Mouse (Mus musculus) lung, embryonic 14.5 days (tissue): ENCODE results near the gene Hlf. TPM values are rescaled to one million over a fixed set of nuclear protein-coding genes. Genes with fewer than 3 reads are reported as not detected.

Experiments
- ATAC-seq: fragments of 200-750 bp; cut with Nextera tagmentation; 2 replicates; pipeline ENCODE4 v1.8.0; 2017; ENCODE audit warnings: mild to moderate bottlenecking, moderate TSS enrichment, moderate library complexity; ENCODE audit not compliant: insufficient read depth
- DNase-seq: peaks from one replicate; pipeline ENCODE4 v3.0.0-alpha.2; 2015
- H3K27ac ChIP-seq: fragments of 300-500 bp; sonication (generic); 2 replicates; pipeline ENCODE4 v1.5.1; 2014; ENCODE audit warnings: low read depth, mild to moderate bottlenecking, moderate library complexity
- H3K27me3 ChIP-seq: fragments of 300-500 bp; sonication (generic); 2 replicates; pipeline ENCODE4 v1.6.1; 2014; ENCODE audit warnings: low read length, control low read depth; ENCODE audit not compliant: insufficient read depth
- H3K36me3 ChIP-seq: fragments of 300-500 bp; sonication (generic); 2 replicates; pipeline ENCODE4 v1.6.1; 2014; ENCODE audit warnings: control low read depth; ENCODE audit not compliant: insufficient read depth
- H3K4me1 ChIP-seq: fragments of 300-500 bp; sonication (generic); 2 replicates; pipeline ENCODE4 v1.6.1; 2014; ENCODE audit warnings: antibody characterized with exemption, control low read depth; ENCODE audit not compliant: insufficient read depth
- H3K4me2 ChIP-seq: fragments of 300-500 bp; sonication (generic); 2 replicates; pipeline ENCODE4 v1.6.1; 2014; ENCODE audit warnings: mild to moderate bottlenecking
- H3K4me3 ChIP-seq: fragments of 300-500 bp; sonication (generic); 2 replicates; pipeline ENCODE4 v1.5.1; 2014; ENCODE audit warnings: low read depth, low read length
- H3K9ac ChIP-seq: fragments of 300-500 bp; sonication (generic); 2 replicates; pipeline ENCODE4 v1.6.1; 2014
- H3K9me3 ChIP-seq: fragments of 300-500 bp; sonication (generic); 2 replicates; pipeline ENCODE4 v1.6.1; 2016; ENCODE audit warnings: low read depth, low read length, control low read depth
- CTCF ChIP-seq: IDR thresholded peaks from 2 replicates; pipeline ENCODE4 v1.5.1; 2016; ENCODE audit warnings: antibody characterized with exemption, low read depth
- WGBS: fragments of 180-500 bp; shearing (Covaris S2); extraction: QIAGEN DNeasy Blood & Tissue Kit; methylation state at CpG from one replicate; pipeline ENCODE4 v1.1.7; 2014; 5-methylcytosine and 5-hydroxymethylcytosine counted together
- polyA plus RNA-seq: library from polyadenylated mRNA; unstranded; fragments of >200 nt; fragmentation: Nextera tagmentation; extraction: Ambion mirVana; gene quantifications from 2 replicates; pipeline ENCODE4 v1.2.1, GENCODE M21; 2014

Hlf gene
- polyA plus RNA-seq, 1 experiment from 2014 or later: 3.6 TPM

GRCm38 (mm10) chr11:90342267-90342666 lies 48.4 kb downstream of the Hlf start:
- no peaks in the 10 kb centered on the region for H3K9me3 ChIP-seq
- WGBS: 78% methylated on average over 5 of the region's 5 CpGs
- H3K4me1 ChIP-seq: no peaks in the 10 kb centered on the region
- H3K27me3 ChIP-seq: no peaks in the 10 kb centered on the region
- no peak for DNase-seq
- no peak overlapping the region for H3K9ac ChIP-seq
- H3K4me3 ChIP-seq: no peak overlapping the region
- H3K4me2 ChIP-seq: no peak overlapping the region
- no peak for TF ChIP-seq CTCF
- no peak overlapping the region for H3K27ac ChIP-seq
- no peak for ATAC-seq
- no peaks in the 10 kb centered on the region for H3K36me3 ChIP-seq

DNA sequence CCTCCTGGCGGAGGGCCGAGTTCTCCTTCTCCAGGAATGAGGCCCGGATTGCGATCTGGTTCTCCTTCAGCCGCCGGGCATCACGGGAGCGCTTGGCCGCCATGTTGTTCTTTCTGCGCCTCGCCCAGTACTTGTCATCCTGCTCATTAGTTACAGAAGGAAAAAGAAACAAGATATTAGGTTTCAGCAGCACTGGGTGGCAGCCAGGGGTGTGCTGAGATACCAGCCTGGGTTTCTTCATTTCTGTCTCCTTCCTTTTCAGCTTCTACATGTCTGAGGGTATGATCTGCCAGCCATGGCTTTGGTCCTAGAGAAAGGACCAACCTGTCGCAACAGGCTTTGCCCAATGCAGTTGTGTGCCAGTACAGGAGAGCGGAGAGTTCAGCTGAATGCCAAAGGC lies 49.9 kb downstream of the Hlf start:
- DNase-seq (no peak), ATAC-seq (no peak)
- WGBS: 96% methylated on average over 13 of the region's 13 CpGs
- Histone ChIP-seq H3K4me2 (no peak overlapping the region), H3K9ac (no peak overlapping the region), H3K4me1 (no peaks in the 10 kb centered on the region), H3K9me3 (no peaks in the 10 kb centered on the region), H3K4me3 (no peak overlapping the region), H3K27ac (no peak overlapping the region), H3K27me3 (no peaks in the 10 kb centered on the region), H3K36me3 (no peaks in the 10 kb centered on the region)
- no peak for TF ChIP-seq CTCF

DNA sequence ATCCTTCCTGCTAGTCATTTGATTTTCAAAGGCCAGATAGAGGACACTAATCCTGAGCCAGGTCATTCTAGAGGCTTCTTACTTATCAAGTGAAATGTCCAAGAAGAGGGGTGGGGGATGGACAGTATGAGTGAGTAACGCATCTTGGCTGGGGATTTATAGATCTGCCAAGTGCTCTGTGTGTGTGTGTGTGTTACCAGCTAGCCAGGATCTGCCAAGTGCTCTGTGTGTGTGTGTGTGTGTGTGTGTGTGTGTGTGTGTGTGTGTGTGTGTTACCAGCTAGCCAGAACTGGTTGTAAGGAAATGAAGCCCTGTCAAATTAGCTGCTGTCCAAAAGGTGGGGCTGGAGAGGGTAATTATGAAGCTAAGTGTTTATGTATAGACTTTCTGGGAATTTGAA lies 55.9 kb downstream of the Hlf start:
- no peak for DNase-seq
- WGBS: 59% methylated on average over 1 of the region's 1 CpGs

DNA sequence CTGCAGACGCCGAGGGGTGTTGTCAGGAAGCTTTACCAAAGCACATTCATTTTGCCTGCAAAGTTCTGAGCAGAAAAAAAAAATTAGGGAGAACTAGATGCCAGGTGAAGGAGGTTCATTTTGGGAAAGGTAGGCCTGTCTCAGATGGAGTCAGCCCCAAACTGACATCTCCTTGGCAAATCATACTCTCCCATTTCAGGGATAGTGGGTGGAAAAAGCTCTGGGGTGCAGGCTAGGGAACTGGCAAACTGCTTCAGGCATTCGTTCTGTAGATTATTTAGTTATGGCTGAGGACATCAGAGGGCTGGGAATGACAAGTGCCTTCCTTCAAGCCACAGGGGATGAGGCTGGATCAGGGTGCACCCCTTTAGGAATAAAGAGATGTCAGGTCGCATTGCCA lies 58.0 kb downstream of the Hlf start:
- no peak for TF ChIP-seq CTCF
- WGBS: 74% methylated on average over 4 of the region's 4 CpGs
- DNase-seq: no peak

More for the DNA sequence above, 55.9 kb downstream of the Hlf start:
- H3K9ac ChIP-seq: no peak overlapping the region
- H3K27ac ChIP-seq: no peak overlapping the region
- H3K4me3 ChIP-seq: no peak overlapping the region
- ATAC-seq: no peak
- no peak for TF ChIP-seq CTCF
- no peaks in the 10 kb centered on the region for H3K4me1 ChIP-seq
- H3K27me3 ChIP-seq: no peaks in the 10 kb centered on the region
- H3K36me3 ChIP-seq: no peaks in the 10 kb centered on the region
- no peaks in the 10 kb centered on the region for H3K9me3 ChIP-seq
- no peak overlapping the region for H3K4me2 ChIP-seq

GRCm38 (mm10) chr11:90330202-90330694 lies 60.4 kb downstream of the Hlf start:
- Histone ChIP-seq H3K9ac (no peak overlapping the region), H3K4me2 (no peak overlapping the region), H3K27me3 (no peaks in the 10 kb centered on the region), H3K27ac (no peak overlapping the region), H3K9me3 (no peaks in the 10 kb centered on the region), H3K4me1 (no peaks in the 10 kb centered on the region), H3K36me3 (no peaks in the 10 kb centered on the region), H3K4me3 (no peak overlapping the region)
- ATAC-seq (no peak), DNase-seq (no peak)
- no peak for TF ChIP-seq CTCF
- WGBS: 65% methylated on average over 9 of the region's 9 CpGs

More for the DNA sequence above, 58.0 kb downstream of the Hlf start:
- Histone ChIP-seq H3K9me3 (no peaks in the 10 kb centered on the region), H3K27me3 (no peaks in the 10 kb centered on the region), H3K36me3 (no peaks in the 10 kb centered on the region), H3K4me3 (no peak overlapping the region), H3K4me1 (no peaks in the 10 kb centered on the region), H3K9ac (no peak overlapping the region), H3K4me2 (no peak overlapping the region), H3K27ac (no peak overlapping the region)
- ATAC-seq: no peak

DNA sequence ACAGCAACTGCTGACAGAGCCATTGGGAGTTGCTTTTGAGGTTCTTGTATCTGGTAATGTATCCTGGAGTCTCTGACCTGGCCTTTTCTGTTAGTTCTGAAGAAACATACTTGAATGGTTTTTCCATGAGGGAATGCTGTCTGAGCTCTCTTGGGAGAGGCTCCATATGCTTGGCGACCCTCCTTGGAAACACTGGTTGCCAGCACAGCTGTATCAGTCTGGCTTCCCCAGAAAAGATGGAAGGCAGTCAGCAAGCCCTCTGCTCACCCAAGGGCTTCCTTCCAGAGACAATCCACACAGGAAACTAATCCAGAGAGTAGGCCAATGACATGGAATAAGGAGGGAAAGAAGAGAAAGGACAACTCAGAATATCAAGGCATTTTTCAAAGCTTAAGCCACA lies 63.9 kb downstream of the Hlf start:
- no peaks in the 10 kb centered on the region for H3K9me3 ChIP-seq
- 75% methylated on average over 1 of the region's 1 CpGs for WGBS
- H3K9ac ChIP-seq: no peak overlapping the region
- no peak overlapping the region for H3K4me2 ChIP-seq
- no peaks in the 10 kb centered on the region for H3K36me3 ChIP-seq
- no peak overlapping the region for H3K4me3 ChIP-seq
- TF ChIP-seq CTCF: no peak
- ATAC-seq (no peak), DNase-seq (no peak)
- no peaks in the 10 kb centered on the region for H3K4me1 ChIP-seq
- no peak overlapping the region for H3K27ac ChIP-seq
- no peaks in the 10 kb centered on the region for H3K27me3 ChIP-seq

GRCm38 (mm10) chr11:90326146-90326545 lies 64.5 kb downstream of the Hlf start:
- WGBS: 90% methylated on average over 5 of the region's 5 CpGs

DNA sequence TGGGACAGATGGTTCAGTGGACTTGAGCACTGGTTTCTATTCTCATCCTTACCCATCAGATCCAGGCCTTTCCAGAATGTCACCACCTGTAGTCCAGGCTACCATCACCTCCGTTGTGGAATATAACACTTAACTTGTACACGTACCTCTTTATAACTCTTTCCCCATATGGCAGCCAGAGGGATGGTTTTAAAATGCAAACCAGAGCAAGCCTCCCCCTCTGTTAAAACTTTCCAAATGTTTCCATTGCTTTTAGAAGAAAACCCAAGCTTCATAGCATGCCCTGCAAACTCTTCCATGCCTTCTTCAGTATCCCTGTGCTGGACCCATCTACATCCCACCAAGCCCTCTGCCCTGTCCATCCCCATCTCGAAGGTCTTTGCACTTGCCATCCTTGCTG lies 66.1 kb downstream of the Hlf start:
- no peak for DNase-seq
- Histone ChIP-seq H3K27ac (no peak overlapping the region), H3K9me3 (no peaks in the 10 kb centered on the region), H3K4me2 (no peak overlapping the region), H3K4me1 (0 out of 2 replicates have a peak, but pooled peaks cover 2% of the 10 kb centered on the region), H3K36me3 (no peaks in the 10 kb centered on the region), H3K9ac (no peak overlapping the region), H3K27me3 (no peaks in the 10 kb centered on the region), H3K4me3 (no peak overlapping the region)
- WGBS: 72% methylated on average over 3 of the region's 3 CpGs
- no peak for ATAC-seq
- no peak for TF ChIP-seq CTCF

More at GRCm38 (mm10) chr11:90326146-90326545, 64.5 kb downstream of the Hlf start:
- Histone ChIP-seq H3K4me1 (no peaks in the 10 kb centered on the region), H3K4me2 (no peak overlapping the region), H3K9ac (no peak overlapping the region), H3K27ac (no peak overlapping the region), H3K36me3 (no peaks in the 10 kb centered on the region), H3K27me3 (no peaks in the 10 kb centered on the region), H3K9me3 (no peaks in the 10 kb centered on the region), H3K4me3 (no peak overlapping the region)
- no peak for ATAC-seq
- TF ChIP-seq CTCF: no peak
- DNase-seq: no peak
